Mouse (Mus musculus) MEL (cell line): ENCODE results near the gene Srgap3.

ENCODE experiments used
- CTCF ChIP-seq, 3 experiments: IDR thresholded peaks in 2 of 3; conservative IDR thresholded peaks in 1 of 3; 2 replicates each; pipeline ENCODE4 v1.5.1; 2011 to 2012; ENCODE audit warnings: low read length in 3 of 3, low read depth in 2 of 3, mild to moderate bottlenecking in 2 of 3, improper control_type of control experiment in 1 of 3, inconsistent platforms in 1 of 3, mixed read lengths in 1 of 3, moderate library complexity in 1 of 3; ENCODE audit not compliant: control insufficient read depth in 1 of 3, insufficient read depth in 1 of 3, poor library complexity in 1 of 3, severe bottlenecking in 1 of 3
- EP300 ChIP-seq, 2 experiments: IDR thresholded peaks; 2 replicates each; pipeline ENCODE4 v1.6.1; 2011; ENCODE audit warnings: improper control_type of control experiment in 2 of 2, low read length in 2 of 2, low read depth in 1 of 2, mild to moderate bottlenecking in 1 of 2
- ETS1 ChIP-seq: IDR thresholded peaks from 2 replicates; pipeline ENCODE4 v1.6.1; 2012; ENCODE audit warnings: low read depth, mild to moderate bottlenecking, inconsistent platforms, low read length, improper control_type of control experiment, moderate library complexity
- GABPA ChIP-seq: IDR thresholded peaks from 2 replicates; pipeline ENCODE4 v1.6.1; 2012; ENCODE audit warnings: low read depth, mild to moderate bottlenecking, inconsistent platforms, low read length, improper control_type of control experiment, moderate library complexity
- MAFK ChIP-seq: IDR thresholded peaks from 2 replicates; pipeline ENCODE4 v1.6.1; 2011; ENCODE audit warnings: low read depth, mild to moderate bottlenecking, low read length, improper control_type of control experiment, borderline replicate concordance
- MAZ ChIP-seq: IDR thresholded peaks from 2 replicates; pipeline ENCODE4 v1.6.1; 2012; ENCODE audit warnings: low read depth, mild to moderate bottlenecking, inconsistent platforms, low read length, improper control_type of control experiment
- MEF2A ChIP-seq: IDR thresholded peaks from 2 replicates; pipeline ENCODE4 v1.6.1; 2014; ENCODE audit warnings: low read depth, mild to moderate bottlenecking, inconsistent platforms, low read length, improper control_type of control experiment; ENCODE audit not compliant: poor library complexity, insufficient replicate concordance, severe bottlenecking; ENCODE audit errors: extremely low read depth
- POLR2A ChIP-seq, 2 experiments: IDR thresholded peaks; 2 replicates each; pipeline ENCODE4 v1.6.1; 2011 to 2012; ENCODE audit warnings: low read length in 2 of 2, mild to moderate bottlenecking in 2 of 2, control low read depth in 1 of 2, improper control_type of control experiment in 1 of 2, low read depth in 1 of 2, moderate library complexity in 1 of 2; ENCODE audit not compliant: control insufficient read depth in 1 of 2, insufficient read depth in 1 of 2, poor library complexity in 1 of 2
- TAL1 ChIP-seq: IDR thresholded peaks from 2 replicates; pipeline ENCODE4 v1.6.1; 2012; ENCODE audit warnings: mild to moderate bottlenecking, inconsistent platforms, low read length, moderate library complexity, mixed read lengths
- USF1 ChIP-seq: IDR thresholded peaks from 2 replicates; pipeline ENCODE4 v1.6.1; 2014; ENCODE audit warnings: low read depth, mild to moderate bottlenecking, inconsistent platforms, low read length, improper control_type of control experiment, moderate library complexity
- ZC3H11A ChIP-seq: IDR thresholded peaks from 2 replicates; pipeline ENCODE4 v1.6.1; 2012; ENCODE audit warnings: low read depth, mild to moderate bottlenecking, inconsistent platforms, low read length, improper control_type of control experiment

GRCm38 (mm10) chr6:112838879-112839278, 108.2 kb downstream of the Srgap3 start:
- TF ChIP-seq TAL1 = no peak
- no peak for TF ChIP-seq CTCF (IDR thresholded peaks at IDR 0.05 in 2 of 3, conservative IDR thresholded peaks at IDR 0.05 in 1 of 3; ENCODE audit: control insufficient read depth in 1 of 3, insufficient read depth in 1 of 3, low read depth in 2 of 3, low read length in 3 of 3, poor library complexity in 1 of 3, severe bottlenecking in 1 of 3)
- no peak for TF ChIP-seq EP300 (IDR thresholded peaks at IDR 0.05; ENCODE audit: low read depth in 1 of 2, low read length in 2 of 2)
- TF ChIP-seq GABPA = no peak
- TF ChIP-seq ETS1 = no peak
- TF ChIP-seq MAFK = no peak
- TF ChIP-seq ZC3H11A = no peak
- TF ChIP-seq POLR2A (IDR thresholded peaks at IDR 0.05; ENCODE audit: control insufficient read depth in 1 of 2, insufficient read depth in 1 of 2, low read depth in 1 of 2, low read length in 2 of 2, poor library complexity in 1 of 2) = no peak
- TF ChIP-seq MAZ = no peak
- no peak for TF ChIP-seq MEF2A
- TF ChIP-seq USF1 = no peak
